Mouse (Mus musculus) cortical plate, adult 2 months (tissue): ENCODE results near the gene Prf1.

Experiments used
- CTCF ChIP-seq: fragments of 200-500 bp; IDR thresholded peaks from 2 replicates; pipeline ENCODE4 v1.5.1; 2011; ENCODE audit warnings: mild to moderate bottlenecking, control low read depth, low read length; ENCODE audit not compliant: insufficient read depth; ENCODE audit errors: extremely low read depth
- POLR2A ChIP-seq: fragments of 200-500 bp; IDR thresholded peaks from 2 replicates; pipeline ENCODE4 v1.6.1; 2011; ENCODE audit warnings: mild to moderate bottlenecking, low read length, control low read depth; ENCODE audit not compliant: insufficient read depth; ENCODE audit errors: extremely low read depth

DNA sequence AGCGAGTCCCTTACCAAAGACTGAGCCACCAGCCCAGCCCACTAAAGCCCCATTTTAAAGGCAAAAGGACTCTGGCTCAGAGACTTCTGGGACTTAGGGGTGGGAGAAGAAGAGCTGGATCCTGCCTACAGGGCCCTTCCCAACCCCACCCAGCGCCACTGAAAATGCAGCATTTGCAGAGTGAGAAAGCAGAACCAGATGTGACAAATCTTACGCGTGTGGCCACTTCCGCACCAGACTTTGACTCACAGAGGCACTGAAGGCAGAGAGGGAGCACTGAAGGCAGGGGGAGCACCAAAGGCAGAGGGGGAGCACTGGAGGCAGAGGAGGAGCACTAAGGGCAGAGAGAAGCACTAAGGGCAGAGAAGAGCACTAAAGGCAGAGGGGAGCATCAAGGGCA, 30.3 kb upstream of the Prf1 start:
- TF ChIP-seq CTCF = no peak
- TF ChIP-seq POLR2A = no peak
